Mouse (Mus musculus) limb, embryonic 11.5 days (tissue): ENCODE results near the gene Defb36. TPM values are rescaled to one million over a fixed set of nuclear protein-coding genes. Genes with fewer than 3 reads are reported as not detected.

Experiments used
- ATAC-seq: fragments of 200-750 bp; cut with Nextera tagmentation; 2 replicates; pipeline ENCODE4 v1.8.0; 2017; ENCODE audit warnings: low read depth; ENCODE audit not compliant: insufficient number of reproducible peaks, low FRiP score, low TSS enrichment
- DNase-seq: peaks from one replicate; pipeline ENCODE4 v3.0.0-alpha.2; 2015; ENCODE audit warnings: low spot score
- H3K27ac ChIP-seq: fragments of 300-500 bp; sonication (generic); replicated peaks from 2 replicates; pipeline ENCODE4 v1.5.1; 2014; ENCODE audit warnings: low read depth, mild to moderate bottlenecking, low read length
- H3K27me3 ChIP-seq: fragments of 300-500 bp; sonication (generic); 2 replicates; pipeline ENCODE4 v1.6.1; 2014; ENCODE audit warnings: mild to moderate bottlenecking, low read length, mixed read lengths; ENCODE audit not compliant: control insufficient read depth, insufficient read depth
- H3K36me3 ChIP-seq: fragments of 300-500 bp; sonication (generic); 2 replicates; pipeline ENCODE4 v1.6.1; 2014; ENCODE audit warnings: mild to moderate bottlenecking, low read length, moderate library complexity, mixed read lengths; ENCODE audit not compliant: control insufficient read depth, insufficient read depth
- H3K4me1 ChIP-seq: fragments of 300-500 bp; sonication (generic); 2 replicates; pipeline ENCODE4 v1.6.1; 2014; ENCODE audit warnings: low read length, mixed read lengths; ENCODE audit not compliant: control insufficient read depth, insufficient read depth
- H3K4me2 ChIP-seq: fragments of 300-500 bp; sonication (generic); 2 replicates; pipeline ENCODE4 v1.6.1; 2014; ENCODE audit warnings: low read depth, mild to moderate bottlenecking, moderate library complexity; ENCODE audit not compliant: severe bottlenecking
- H3K4me3 ChIP-seq: fragments of 300-500 bp; sonication (generic); 2 replicates; pipeline ENCODE4 v1.5.1; 2014; ENCODE audit warnings: low read depth, low read length
- H3K9ac ChIP-seq: fragments of 300-500 bp; sonication (generic); 2 replicates; pipeline ENCODE4 v1.6.1; 2014; ENCODE audit warnings: mild to moderate bottlenecking, low read length
- H3K9me3 ChIP-seq: fragments of 300-500 bp; sonication (generic); 2 replicates; pipeline ENCODE4 v1.6.1; 2016; ENCODE audit warnings: low read length; ENCODE audit not compliant: control insufficient read depth
- WGBS: fragments of 180-500 bp; shearing (Covaris S2); extraction: QIAGEN DNeasy Blood & Tissue Kit; methylation state at CpG from one replicate; pipeline ENCODE4 v1.1.7; 2014; 5-methylcytosine and 5-hydroxymethylcytosine counted together
- polyA plus RNA-seq: library from polyadenylated mRNA; unstranded; fragments of >200 nt; fragmentation: Nextera tagmentation; extraction: Ambion mirVana; gene quantifications from 2 replicates; pipeline ENCODE4 v1.2.1, GENCODE M21; 2014

The Defb36 gene
- polyA plus RNA-seq, 1 experiment from 2014 or later, result not detected

DNA sequence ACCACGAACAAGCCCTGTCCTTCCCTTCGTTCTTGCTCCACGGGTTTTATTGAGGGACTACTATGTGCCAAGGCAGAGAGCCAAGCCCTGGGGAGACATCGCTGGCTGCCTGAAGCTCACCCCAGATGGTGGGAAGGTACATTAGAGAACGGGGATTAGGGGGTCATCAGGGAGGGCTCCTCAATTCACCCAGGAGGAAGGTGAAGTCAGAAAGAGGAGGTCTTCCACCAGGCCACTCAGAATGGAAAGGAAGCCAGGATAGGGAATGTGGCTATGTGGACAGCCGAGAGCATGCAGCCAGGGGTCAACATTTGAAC lies 32.8 kb downstream of the Defb36 start:
- no peak overlapping the region for H3K27ac ChIP-seq
- DNase-seq (no peak), ATAC-seq (no peak)
- no peaks in the 10 kb centered on the region for H3K36me3 ChIP-seq
- no peak overlapping the region for H3K9ac ChIP-seq
- H3K27me3 ChIP-seq, result no peaks in the 10 kb centered on the region
- WGBS, result 89% methylated on average over 6 of the region's 6 CpGs
- H3K9me3 ChIP-seq, result no peaks in the 10 kb centered on the region
- no peak overlapping the region for H3K4me3 ChIP-seq
- no peak overlapping the region for H3K4me2 ChIP-seq
- H3K4me1 ChIP-seq, result peaks cover 3% of the 10 kb centered on the region; the same call in 1 of the 2 replicates

- DNase-seq (no peak), ATAC-seq (no peak)
- H3K27ac ChIP-seq, result no peak overlapping the region
- no peaks in the 10 kb centered on the region for H3K36me3 ChIP-seq
- no peak overlapping the region for H3K4me2 ChIP-seq
- H3K27me3 ChIP-seq, result no peaks in the 10 kb centered on the region
- no peaks in the 10 kb centered on the region for H3K9me3 ChIP-seq
- H3K9ac ChIP-seq, result no peak overlapping the region
- no peak overlapping the region for H3K4me3 ChIP-seq
- H3K4me1 ChIP-seq, result peaks cover 3% of the 10 kb centered on the region; the same call in 1 of the 2 replicates
- WGBS, result 87% methylated on average over 4 of the region's 4 CpGs
Observed at GRCm38 (mm10) chr2:152637381-152637780, 33.3 kb downstream of the Defb36 start.

DNA sequence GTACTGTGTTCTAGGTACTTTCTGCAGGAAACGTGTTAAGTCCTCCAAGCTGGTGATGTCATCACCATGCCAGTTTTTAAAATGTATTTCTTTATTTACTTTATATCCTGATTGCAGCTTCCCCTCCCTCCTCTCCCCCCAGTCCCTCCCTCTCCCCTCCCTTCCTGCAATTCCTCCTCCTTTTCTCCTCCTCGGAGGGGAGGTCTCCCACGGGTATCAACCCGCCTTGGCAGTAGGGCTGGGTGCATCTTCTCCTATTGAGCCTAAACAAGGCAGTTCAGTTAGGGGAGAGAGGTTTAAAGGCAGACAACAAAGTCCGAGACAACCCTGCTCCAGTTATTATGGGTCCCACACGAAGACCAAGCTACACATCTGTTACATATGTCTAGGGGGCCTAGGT lies 34.7 kb downstream of the Defb36 start:
- WGBS, result 61% methylated on average over 6 of the region's 6 CpGs
- Histone ChIP-seq H3K9me3 (no peaks in the 10 kb centered on the region), H3K9ac (no peak overlapping the region), H3K4me2 (no peak overlapping the region), H3K4me1 (no peaks in the 10 kb centered on the region), H3K27ac (no peak overlapping the region), H3K36me3 (no peaks in the 10 kb centered on the region), H3K27me3 (no peaks in the 10 kb centered on the region), H3K4me3 (no peak overlapping the region)
- ATAC-seq, result no peak
- no peak for DNase-seq

- H3K9me3 ChIP-seq, result no peaks in the 10 kb centered on the region
- no peak overlapping the region for H3K4me2 ChIP-seq
- ATAC-seq, result no peak
- H3K27ac ChIP-seq, result no peak overlapping the region
- no peak overlapping the region for H3K9ac ChIP-seq
- no peak for DNase-seq
- no peaks in the 10 kb centered on the region for H3K27me3 ChIP-seq
- WGBS, result 40% methylated on average over 11 of the region's 11 CpGs
- H3K4me1 ChIP-seq, result no peaks in the 10 kb centered on the region
- no peak overlapping the region for H3K4me3 ChIP-seq
- H3K36me3 ChIP-seq, result no peaks in the 10 kb centered on the region
Observed at GRCm38 (mm10) chr2:152639406-152640113, 35.4 kb downstream of the Defb36 start.

GRCm38 (mm10) chr2:152652901-152653620 lies 48.9 kb downstream of the Defb36 start:
- Histone ChIP-seq H3K4me3 (no peak overlapping the region), H3K27ac (no peak overlapping the region), H3K9me3 (no peaks in the 10 kb centered on the region), H3K36me3 (no peaks in the 10 kb centered on the region), H3K4me1 (no peaks in the 10 kb centered on the region), H3K9ac (no peak overlapping the region), H3K27me3 (no peaks in the 10 kb centered on the region), H3K4me2 (no peak overlapping the region; the same call in 1 of the 2 replicates)
- 75% methylated on average over 10 of the region's 10 CpGs for WGBS
- no peak for ATAC-seq
- no peak for DNase-seq

GRCm38 (mm10) chr2:152653874-152654715 lies 50.0 kb downstream of the Defb36 start:
- no peak overlapping the region for H3K4me3 ChIP-seq
- DNase-seq, result no peak
- no peak overlapping the region for H3K4me2 ChIP-seq
- H3K4me1 ChIP-seq, result no peaks in the 10 kb centered on the region
- no peak for ATAC-seq
- no peak overlapping the region for H3K9ac ChIP-seq
- no peaks in the 10 kb centered on the region for H3K27me3 ChIP-seq
- H3K9me3 ChIP-seq, result no peaks in the 10 kb centered on the region
- H3K27ac ChIP-seq, result no peak overlapping the region
- H3K36me3 ChIP-seq, result no peaks in the 10 kb centered on the region
- WGBS, result 53% methylated on average over 14 of the region's 14 CpGs

DNA sequence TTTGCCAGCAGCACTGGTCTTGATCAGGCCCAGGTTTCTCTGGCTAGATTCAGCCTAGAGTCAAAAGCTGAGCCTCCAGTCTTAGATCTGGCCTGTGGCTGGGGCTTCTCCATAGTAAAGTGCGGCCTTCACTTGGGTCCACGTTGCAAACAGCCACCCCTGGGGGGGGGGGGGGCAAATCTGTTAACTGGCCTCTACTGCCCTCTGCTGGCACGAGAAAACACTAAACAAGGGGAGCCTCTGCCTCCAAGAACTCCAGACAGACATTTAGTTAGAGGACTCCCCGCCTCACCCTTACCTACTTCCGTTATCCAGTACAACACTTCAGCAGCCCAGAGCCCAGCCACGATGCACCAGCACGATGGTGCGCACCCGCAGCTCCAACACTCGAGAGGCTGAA lies 53.3 kb downstream of the Defb36 start:
- Histone ChIP-seq H3K4me3 (no peak overlapping the region), H3K9ac (no peak overlapping the region), H3K27ac (no peak overlapping the region), H3K4me1 (no peaks in the 10 kb centered on the region), H3K27me3 (no peaks in the 10 kb centered on the region), H3K36me3 (no peaks in the 10 kb centered on the region), H3K4me2 (no peak overlapping the region), H3K9me3 (no peaks in the 10 kb centered on the region)
- DNase-seq (no peak), ATAC-seq (no peak)
- WGBS, result 60% methylated on average over 10 of the region's 10 CpGs

DNA sequence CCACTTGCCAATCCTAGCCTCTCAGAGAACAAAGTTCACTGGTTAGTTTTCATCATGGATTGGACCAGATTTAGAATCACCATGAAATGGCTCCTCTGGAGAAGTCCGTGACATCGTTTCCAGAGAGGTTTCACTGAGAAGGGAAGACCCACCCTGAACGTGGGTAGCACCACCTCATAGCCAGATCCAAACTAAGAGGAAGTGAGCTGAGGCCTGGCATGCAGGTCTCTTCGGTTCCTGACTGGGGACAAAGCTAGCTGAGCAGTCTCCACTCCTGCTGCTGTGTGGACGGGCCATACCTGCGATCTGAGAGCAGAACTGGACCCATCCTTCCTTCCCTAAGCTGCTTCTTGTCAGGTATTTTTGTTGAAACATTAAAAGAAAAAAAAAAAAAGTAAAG lies 57.0 kb downstream of the Defb36 start:
- no peaks in the 10 kb centered on the region for H3K4me1 ChIP-seq
- H3K36me3 ChIP-seq, result no peaks in the 10 kb centered on the region
- ATAC-seq (no peak), DNase-seq (no peak)
- no peak overlapping the region for H3K9ac ChIP-seq
- H3K27ac ChIP-seq, result no peak overlapping the region
- H3K9me3 ChIP-seq, result no peaks in the 10 kb centered on the region
- H3K27me3 ChIP-seq, result no peaks in the 10 kb centered on the region
- H3K4me2 ChIP-seq, result no peak overlapping the region
- no peak overlapping the region for H3K4me3 ChIP-seq
- 82% methylated on average over 6 of the region's 6 CpGs for WGBS
